Mouse (Mus musculus): ENCODE measurements around the gene Cbx7. TPM values are rescaled to one million over a fixed set of nuclear protein-coding genes. Genes with fewer than 3 reads are reported as not detected.

The Cbx7 gene
- total and polyA plus RNA-seq, 2 experiments from 2014 or later: 2.9 to 9.5 TPM

GRCm38 (mm10) chr15:79894343-79894742, 76.6 kb downstream of the Cbx7 start:
- H3K4me2 ChIP-seq (ENCODE audit: low read depth, low read length): no peak overlapping the region
- 81% methylated on average over 4 of the region's 4 CpGs for WGBS

GRCm38 (mm10) chr15:79893824-79894123, 77.1 kb downstream of the Cbx7 start:
- H3K9ac ChIP-seq (replicated peaks; ENCODE audit: low read length): no peak overlapping the region
- no peak overlapping the region for H3K27ac ChIP-seq
- no peaks in the 10 kb centered on the region; the same call in 1 of the 2 replicates for H3K4me1 ChIP-seq (ENCODE audit: insufficient read depth, low read length)
- H3K36me3 ChIP-seq (ENCODE audit: insufficient read depth, low read length): no peaks in the 10 kb centered on the region
- H3K4me2 ChIP-seq (ENCODE audit: low read depth, low read length): no peak overlapping the region
- no peak overlapping the region for H3K4me3 ChIP-seq (ENCODE audit: low read length)
- ATAC-seq (no peak), DNase-seq (ENCODE audit: low spot score) (no peak)
- TF ChIP-seq CTCF (IDR thresholded peaks at IDR 0.05; ENCODE audit: low read depth): no peak
- H3K27me3 ChIP-seq (ENCODE audit: insufficient read depth, low read length): no peaks in the 10 kb centered on the region
- 74% methylated on average over 3 of the region's 3 CpGs for WGBS
- no peaks in the 10 kb centered on the region for H3K9me3 ChIP-seq (ENCODE audit: low read length)

More at GRCm38 (mm10) chr15:79894343-79894742, 76.6 kb downstream of the Cbx7 start:
- no peak for DNase-seq (ENCODE audit: low spot score)
- H3K9me3 ChIP-seq (ENCODE audit: low read length): no peaks in the 10 kb centered on the region
- no peaks in the 10 kb centered on the region for H3K27me3 ChIP-seq (ENCODE audit: insufficient read depth, low read length)
- H3K27ac ChIP-seq: no peak overlapping the region
- H3K9ac ChIP-seq (replicated peaks; ENCODE audit: low read length): no peak overlapping the region
- no peak overlapping the region for H3K4me3 ChIP-seq (ENCODE audit: low read length)
- H3K36me3 ChIP-seq (ENCODE audit: insufficient read depth, low read length): no peaks in the 10 kb centered on the region
- no peaks in the 10 kb centered on the region; the same call in 1 of the 2 replicates for H3K4me1 ChIP-seq (ENCODE audit: insufficient read depth, low read length)
- TF ChIP-seq CTCF (IDR thresholded peaks at IDR 0.05; ENCODE audit: low read depth): no peak
- no peak for ATAC-seq

GRCm38 (mm10) chr15:79892995-79893823, 77.7 kb downstream of the Cbx7 start:
- no peak overlapping the region for H3K4me3 ChIP-seq (ENCODE audit: low read length)
- WGBS: 84% methylated on average over 15 of the region's 15 CpGs
- H3K27me3 ChIP-seq (ENCODE audit: insufficient read depth, low read length): no peaks in the 10 kb centered on the region
- H3K27ac ChIP-seq: no peak overlapping the region
- no peak for TF ChIP-seq CTCF (IDR thresholded peaks at IDR 0.05; ENCODE audit: low read depth)
- ATAC-seq (no peak), DNase-seq (ENCODE audit: low spot score) (no peak)
- peak overlapping the region; percentile 62; the same call in 1 of the 2 replicates for H3K4me2 ChIP-seq (ENCODE audit: low read depth, low read length)
- no peaks in the 10 kb centered on the region; the same call in 1 of the 2 replicates for H3K4me1 ChIP-seq (ENCODE audit: insufficient read depth, low read length)
- H3K9ac ChIP-seq (replicated peaks; ENCODE audit: low read length): no peak overlapping the region
- H3K36me3 ChIP-seq (ENCODE audit: insufficient read depth, low read length): no peaks in the 10 kb centered on the region
- H3K9me3 ChIP-seq (ENCODE audit: low read length): no peaks in the 10 kb centered on the region

- Histone ChIP-seq H3K27me3 (ENCODE audit: insufficient read depth, low read length) (no peaks in the 10 kb centered on the region), H3K27ac (peak overlapping the region; percentile 48; the same call in 1 of the 2 replicates), H3K36me3 (ENCODE audit: insufficient read depth, low read length) (no peaks in the 10 kb centered on the region), H3K4me3 (ENCODE audit: low read length) (peak overlapping the region; percentile 36), H3K4me2 (ENCODE audit: low read depth, low read length) (peak overlapping the region; percentile 62), H3K9ac (replicated peaks; ENCODE audit: low read length) (peak overlapping the region; percentile 41), H3K9me3 (ENCODE audit: low read length) (no peaks in the 10 kb centered on the region), H3K4me1 (ENCODE audit: insufficient read depth, low read length) (no peaks in the 10 kb centered on the region; the same call in 1 of the 2 replicates)
- DNase-seq (ENCODE audit: low spot score) (peak; percentile 44), ATAC-seq (peak; percentile 51; the same call in 1 of the 2 replicates)
- under 1% methylated on average over 12 of the region's 12 CpGs for WGBS
- no peak for TF ChIP-seq CTCF (IDR thresholded peaks at IDR 0.05; ENCODE audit: low read depth)
Observed at GRCm38 (mm10) chr15:79892213-79892541, 78.7 kb downstream of the Cbx7 start.

- ATAC-seq (peak; percentile 67), DNase-seq (ENCODE audit: low spot score) (peak; percentile 84)
- Histone ChIP-seq H3K9ac (replicated peaks; ENCODE audit: low read length) (peak within 1 kb of the TSS; percentile 41), H3K27me3 (ENCODE audit: insufficient read depth, low read length) (no peaks in the 10 kb centered on the region), H3K9me3 (ENCODE audit: low read length) (no peaks in the 10 kb centered on the region), H3K27ac (peak within 1 kb of the TSS; percentile 48; the same call in 1 of the 2 replicates), H3K4me2 (ENCODE audit: low read depth, low read length) (peak within 1 kb of the TSS; percentile 62), H3K4me1 (ENCODE audit: insufficient read depth, low read length) (no peaks in the 10 kb centered on the region; the same call in 1 of the 2 replicates), H3K4me3 (ENCODE audit: low read length) (peak within 1 kb of the TSS; percentile 36), H3K36me3 (ENCODE audit: insufficient read depth, low read length) (no peaks in the 10 kb centered on the region)
- TF ChIP-seq CTCF (IDR thresholded peaks at IDR 0.05; ENCODE audit: low read depth): peak; percentile 80
- WGBS: 2% methylated on average over 20 of the region's 20 CpGs
Observed at GRCm38 (mm10) chr15:79891436-79892212, 79.3 kb downstream of the Cbx7 start, which contains the start of gene Apobec3. Apobec3 (plus strand) TSS chr15:79891659.

GRCm38 (mm10) chr15:79884820-79885219, 86.1 kb downstream of the Cbx7 start:
- no peak overlapping the region for H3K27ac ChIP-seq
- H3K9ac ChIP-seq (replicated peaks; ENCODE audit: low read length): no peak overlapping the region
- no peak for TF ChIP-seq CTCF (IDR thresholded peaks at IDR 0.05; ENCODE audit: low read depth)
- H3K4me3 ChIP-seq (ENCODE audit: low read length): no peak overlapping the region
- 73% methylated on average over 5 of the region's 5 CpGs for WGBS
- no peak overlapping the region for H3K4me2 ChIP-seq (ENCODE audit: low read depth, low read length)
- no peaks in the 10 kb centered on the region for H3K27me3 ChIP-seq (ENCODE audit: insufficient read depth, low read length)
- no peaks in the 10 kb centered on the region for H3K9me3 ChIP-seq (ENCODE audit: low read length)
- no peaks in the 10 kb centered on the region for H3K36me3 ChIP-seq (ENCODE audit: insufficient read depth, low read length)
- ATAC-seq (no peak), DNase-seq (ENCODE audit: low spot score) (no peak)
- H3K4me1 ChIP-seq (ENCODE audit: insufficient read depth, low read length): no peaks in the 10 kb centered on the region

Measured in hindbrain, postnatal 0 days (tissue).